Mouse (Mus musculus): Measurements from ENCODE around the gene Hibadh.

Hibadh gene

GRCm38 (mm10) chr6:52638471-52639185, 1.6 kb downstream of the Hibadh start:
- no peak for DNase-seq (ENCODE audit: low spot score)

- DNase-seq (ENCODE audit: low spot score) = no peak
Observed at GRCm38 (mm10) chr6:52637337-52637736, 2.9 kb downstream of the Hibadh start.

GRCm38 (mm10) chr6:52635395-52635794, 4.8 kb downstream of the Hibadh start:
- DNase-seq (ENCODE audit: low spot score) = no peak

GRCm38 (mm10) chr6:52630625-52631024, 9.6 kb downstream of the Hibadh start:
- no peak for DNase-seq (ENCODE audit: low spot score)

- no peak for DNase-seq (ENCODE audit: low spot score)
Observed at GRCm38 (mm10) chr6:52629180-52629579, 11.0 kb downstream of the Hibadh start.

GRCm38 (mm10) chr6:52626735-52627134, 13.5 kb downstream of the Hibadh start:
- no peak for DNase-seq (ENCODE audit: low spot score)

GRCm38 (mm10) chr6:52623741-52624140, 16.4 kb downstream of the Hibadh start:
- DNase-seq (ENCODE audit: low spot score) = no peak

- DNase-seq (ENCODE audit: low spot score) = no peak
Observed at GRCm38 (mm10) chr6:52621731-52622480, 18.3 kb downstream of the Hibadh start.

- DNase-seq (ENCODE audit: low spot score) = no peak
Observed at GRCm38 (mm10) chr6:52620090-52620489, 20.1 kb downstream of the Hibadh start.

GRCm38 (mm10) chr6:52609626-52610352, 30.4 kb downstream of the Hibadh start:
- DNase-seq (ENCODE audit: low spot score) = no peak

GRCm38 (mm10) chr6:52608121-52608520, 32.1 kb downstream of the Hibadh start:
- DNase-seq (ENCODE audit: low spot score) = no peak

GRCm38 (mm10) chr6:52606746-52607347, 33.3 kb downstream of the Hibadh start:
- no peak for DNase-seq (ENCODE audit: low spot score)

- DNase-seq (ENCODE audit: low spot score) = no peak
Observed at GRCm38 (mm10) chr6:52601706-52602642, 38.2 kb downstream of the Hibadh start.

- DNase-seq (ENCODE audit: low spot score) = peak; percentile 48
Observed at GRCm38 (mm10) chr6:52601117-52601516, 39.1 kb downstream of the Hibadh start.

- no peak for DNase-seq (ENCODE audit: low spot score)
Observed at GRCm38 (mm10) chr6:52594752-52595151, 45.4 kb downstream of the Hibadh start.

GRCm38 (mm10) chr6:52586564-52586963, 53.6 kb downstream of the Hibadh start:
- DNase-seq (ENCODE audit: low spot score) = no peak

- peak; percentile 41 for DNase-seq (ENCODE audit: low spot score)
Observed at GRCm38 (mm10) chr6:52584383-52584782, 55.8 kb downstream of the Hibadh start.

- no peak for DNase-seq (ENCODE audit: low spot score)
Observed at GRCm38 (mm10) chr6:52581081-52581480, 59.1 kb downstream of the Hibadh start.

GRCm38 (mm10) chr6:52578322-52578721, 61.9 kb downstream of the Hibadh start:
- no peak for DNase-seq (ENCODE audit: low spot score)

- DNase-seq (ENCODE audit: low spot score) = peak; percentile 32
Observed at GRCm38 (mm10) chr6:52577270-52577669, 62.9 kb downstream of the Hibadh start.

GRCm38 (mm10) chr6:52568706-52569105, 71.5 kb downstream of the Hibadh start:
- DNase-seq (ENCODE audit: low spot score) = no peak

Measured in layer of hippocampus, adult 11-12 months (tissue).